Mouse (Mus musculus) adrenal gland, postnatal 4 days (tissue): Measurements from ENCODE around the gene Soga1. TPM values are rescaled to one million over a fixed set of nuclear protein-coding genes. Genes with fewer than 3 reads are reported as not detected.

Experiments used
- DNase-seq, 2 experiments: peaks; one replicate each; pipeline ENCODE4 v3.0.0; 2021 to 2022; ENCODE audit warnings: low spot score in 2 of 2, mixed read lengths in 2 of 2
- total RNA-seq, 2 experiments: library from RNA; stranded (reverse); gene quantifications; 2 replicates each; pipeline ENCODE4 v1.2.3; 2021

Gene Soga1
- total RNA-seq, 2 experiments from 2014 or later, result 46.3 to 47.0 TPM

GRCm38 (mm10) chr2:157064136-157064535 is 14.9 kb downstream of the Soga1 start:
- no peak for DNase-seq

DNA sequence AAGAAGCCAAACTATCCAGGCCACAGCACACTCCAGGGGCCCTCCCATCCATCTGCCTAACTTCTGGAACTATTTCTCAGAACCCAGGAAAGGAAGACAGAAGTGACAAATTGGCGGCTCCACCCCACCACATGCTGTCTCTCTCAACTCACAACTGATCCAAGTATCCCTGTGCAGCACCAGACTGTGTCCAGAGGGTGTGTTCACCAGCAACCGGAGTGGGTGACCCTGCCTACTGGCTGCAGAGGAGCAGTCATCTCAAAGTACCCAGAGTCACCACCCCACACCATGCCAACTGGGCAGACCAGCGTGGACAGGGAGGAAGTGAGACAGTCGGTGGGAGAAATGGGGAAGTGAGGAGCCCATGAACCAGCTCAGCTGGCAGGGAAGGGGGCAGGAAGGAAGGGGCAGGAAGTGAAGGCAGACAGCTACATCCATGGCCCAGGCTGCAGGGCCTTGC is 15.8 kb downstream of the Soga1 start:
- no peak for DNase-seq

GRCm38 (mm10) chr2:157060557-157061305 is 18.3 kb downstream of the Soga1 start:
- DNase-seq, result no peak

DNA sequence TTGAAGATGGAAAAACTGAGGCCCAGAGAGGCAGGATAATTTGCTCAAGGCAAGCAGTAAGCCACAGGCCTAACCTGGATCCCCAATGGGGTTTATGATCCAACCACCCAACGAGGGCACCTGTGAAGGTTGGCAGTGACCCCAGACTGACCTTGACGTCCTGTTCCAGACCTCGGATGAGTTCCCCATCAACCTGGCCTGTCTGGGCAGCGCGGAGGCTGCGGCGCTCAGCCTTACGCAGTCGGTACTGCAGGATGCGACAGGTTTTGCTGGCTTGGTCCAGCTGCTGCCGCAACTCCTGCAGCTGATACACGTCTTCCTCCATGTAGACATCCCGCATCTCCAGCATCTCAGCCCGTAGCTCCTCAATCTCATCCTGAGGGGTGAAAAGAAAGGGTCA is 19.0 kb downstream of the Soga1 start:
- DNase-seq, result no peak

DNA sequence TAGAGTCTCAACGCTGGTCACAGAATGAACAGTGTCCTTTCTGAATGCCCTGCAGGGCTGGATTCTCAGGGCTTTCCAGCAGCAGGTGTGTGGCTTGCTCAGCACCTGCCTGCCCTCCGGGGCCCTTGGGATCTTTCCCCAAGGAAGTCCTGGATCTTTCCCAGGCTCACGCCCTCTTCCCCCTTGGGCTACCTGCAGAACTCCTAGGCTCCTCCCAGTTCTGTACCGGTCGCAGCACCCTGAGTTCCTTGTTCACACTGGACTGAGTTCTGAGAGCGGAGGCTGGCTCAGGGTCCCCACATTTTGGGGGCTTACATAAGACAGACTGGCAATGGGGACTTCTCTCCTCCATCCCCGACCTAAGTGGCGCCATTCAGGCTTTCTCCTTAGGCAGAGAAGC is 19.9 kb downstream of the Soga1 start:
- no peak for DNase-seq

GRCm38 (mm10) chr2:157058342-157058998 is 20.6 kb downstream of the Soga1 start:
- DNase-seq, result no peak

DNA sequence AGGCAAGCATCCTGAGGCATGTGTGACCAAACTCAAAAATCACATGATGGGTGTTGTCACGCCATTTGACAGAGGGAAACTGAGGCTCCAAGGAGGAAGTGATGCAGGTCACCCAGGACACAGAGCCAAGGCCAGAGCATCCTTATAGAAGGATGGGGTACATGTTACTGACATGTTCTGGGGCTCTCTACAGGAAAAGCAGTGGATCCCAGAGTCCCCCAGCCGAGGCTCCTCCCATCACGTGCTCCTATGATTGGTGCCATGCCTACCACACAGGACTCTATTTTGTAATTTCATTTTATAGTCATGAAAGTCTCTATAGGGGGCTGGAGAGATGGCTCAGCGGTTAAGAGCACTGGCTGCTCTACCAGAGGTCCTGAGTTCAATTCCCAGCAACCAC is 21.3 kb downstream of the Soga1 start:
- DNase-seq, result no peak

GRCm38 (mm10) chr2:157057186-157057585 is 21.9 kb downstream of the Soga1 start:
- DNase-seq, result no peak

- DNase-seq, result no peak
Measured at GRCm38 (mm10) chr2:157055721-157056120, 23.3 kb downstream of the Soga1 start.

GRCm38 (mm10) chr2:157054816-157055215 is 24.2 kb downstream of the Soga1 start:
- no peak for DNase-seq

DNA sequence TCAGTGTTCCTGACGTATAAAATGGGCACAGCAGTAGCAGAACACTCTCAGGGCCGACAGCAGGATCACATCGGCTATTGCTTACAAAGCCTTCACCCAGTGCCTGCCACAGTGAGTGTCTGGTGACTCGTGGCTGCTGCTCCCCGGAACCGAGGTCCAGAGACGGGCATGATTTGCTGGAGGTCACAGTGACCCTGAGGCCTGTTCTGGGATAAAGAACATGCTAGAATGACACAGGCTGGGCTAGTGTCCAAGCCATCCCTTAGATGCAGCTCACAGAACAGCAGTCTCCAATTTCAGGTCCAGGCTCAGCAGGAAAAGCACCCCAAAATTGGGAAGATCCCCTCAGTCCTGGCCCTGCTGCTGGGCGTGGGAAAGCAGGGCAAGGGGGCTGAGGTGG is 24.8 kb downstream of the Soga1 start:
- no peak for DNase-seq

DNA sequence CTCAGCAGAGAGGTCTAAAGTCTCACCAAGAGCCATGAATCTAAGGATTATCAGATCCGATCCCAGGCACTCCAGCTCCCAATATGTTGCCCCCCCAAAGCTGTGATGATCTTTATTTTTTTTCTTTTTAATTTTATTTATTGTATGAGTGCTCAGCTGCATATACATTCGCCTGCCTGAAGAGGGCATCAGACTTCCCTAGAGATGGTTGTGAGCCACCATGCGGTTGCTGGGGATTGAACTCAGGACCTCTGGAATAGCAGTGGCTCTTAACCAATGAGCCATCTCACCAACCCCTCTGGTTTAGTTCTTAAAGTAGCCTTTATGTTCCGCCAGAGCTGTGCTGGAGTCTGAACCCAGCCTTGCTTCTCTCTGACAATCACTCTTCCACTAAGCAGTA is 25.3 kb downstream of the Soga1 start:
- DNase-seq, result no peak

GRCm38 (mm10) chr2:157053124-157053523 is 25.9 kb downstream of the Soga1 start:
- no peak for DNase-seq

DNA sequence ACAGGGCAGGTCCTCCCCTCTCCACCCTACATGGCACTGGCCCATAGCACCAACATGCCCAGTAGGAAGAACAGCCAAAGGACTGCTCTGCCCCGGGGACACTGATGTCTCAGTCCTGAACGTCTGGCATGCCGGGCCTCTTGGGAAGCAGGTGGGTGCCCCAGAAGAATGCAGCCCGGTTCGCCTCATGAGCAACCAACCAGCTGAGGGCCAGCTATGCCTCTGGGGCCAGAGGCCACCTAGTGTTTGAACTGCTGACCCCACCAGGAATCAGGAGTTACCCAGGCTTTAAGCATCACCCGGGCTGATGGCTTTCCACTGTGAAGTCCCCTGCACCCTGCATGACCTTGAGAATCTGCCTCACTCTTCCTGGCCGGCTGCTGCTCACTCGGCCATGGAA is 26.6 kb downstream of the Soga1 start:
- no peak for DNase-seq

DNA sequence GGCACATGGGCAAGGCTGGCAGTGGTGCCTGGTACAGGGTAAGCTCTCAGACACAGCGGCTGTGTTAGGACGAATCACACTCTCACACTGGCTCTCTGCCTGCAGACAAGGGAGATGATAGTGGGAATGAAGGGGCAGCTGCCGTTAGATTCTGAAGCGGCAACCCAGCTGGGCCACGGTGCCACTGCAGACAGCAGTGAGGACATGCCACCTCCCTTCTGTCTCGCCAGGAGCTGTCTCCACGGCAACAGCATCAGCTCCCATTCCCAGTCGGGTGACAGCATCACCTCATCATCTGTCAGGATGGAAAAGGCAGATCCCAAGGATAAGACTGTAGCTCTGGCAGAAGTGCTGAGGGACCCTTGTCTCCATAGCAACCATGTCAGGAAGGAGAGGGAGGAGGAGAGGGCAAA is 29.2 kb downstream of the Soga1 start:
- DNase-seq, result no peak

DNA sequence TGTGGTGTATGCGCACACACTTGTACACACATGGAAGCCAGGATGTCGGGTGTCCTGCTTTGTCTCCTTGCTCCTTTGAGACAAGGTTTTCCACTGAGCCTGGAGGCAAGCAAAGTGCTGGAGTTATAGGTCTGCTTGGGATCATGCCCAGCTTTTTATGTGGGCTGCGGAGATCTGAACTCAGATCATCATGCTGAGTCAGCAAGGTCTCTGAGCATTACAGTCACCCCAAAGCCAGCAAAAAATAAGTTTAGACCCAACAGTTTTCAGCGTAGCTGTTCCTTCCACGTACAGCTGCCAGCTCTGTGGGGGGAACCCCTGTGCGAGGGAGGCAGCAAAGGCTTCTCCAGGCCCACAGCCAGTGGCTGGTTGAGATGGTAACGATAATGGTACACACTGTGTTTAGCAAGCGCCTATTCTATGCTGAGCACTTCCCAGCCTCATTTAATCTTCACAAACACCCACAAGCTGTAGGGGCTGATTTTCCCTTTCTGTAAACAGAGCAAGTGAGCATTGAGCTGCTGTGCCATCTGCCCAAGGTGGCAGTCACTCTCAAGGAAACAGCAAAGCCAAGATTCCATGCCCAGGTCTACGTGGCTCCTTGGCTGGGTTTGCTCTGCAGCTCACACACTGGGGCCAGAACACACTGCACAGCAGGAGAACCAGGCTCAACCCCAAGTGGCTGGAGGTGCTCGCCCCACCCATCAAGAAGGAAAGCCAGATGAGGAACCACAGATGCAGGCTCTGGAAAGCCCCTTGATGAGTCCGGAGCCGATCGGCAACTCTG is 30.5 kb downstream of the Soga1 start:
- DNase-seq, result no peak

DNA sequence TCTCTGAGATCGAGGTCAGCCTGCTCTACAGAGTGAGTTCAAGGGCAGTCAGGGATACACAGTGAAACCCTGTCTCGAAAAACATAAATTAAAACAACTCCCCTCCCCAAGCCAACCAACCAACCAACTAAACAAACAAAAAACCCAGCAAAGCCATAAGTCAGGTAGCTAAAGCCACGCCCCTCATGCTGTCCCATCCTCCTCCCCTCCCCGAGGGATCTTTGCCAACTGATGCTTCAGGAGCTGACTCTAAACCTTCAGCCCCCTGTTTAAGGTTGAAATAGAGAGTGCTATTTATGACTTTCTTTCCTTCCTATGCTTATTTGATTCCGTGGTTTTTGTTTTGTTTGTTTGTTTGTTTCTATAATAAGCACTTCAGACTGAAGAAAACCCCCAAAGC is 32.1 kb downstream of the Soga1 start:
- DNase-seq, result no peak

GRCm38 (mm10) chr2:157045932-157046331 is 33.1 kb downstream of the Soga1 start:
- no peak for DNase-seq

GRCm38 (mm10) chr2:157043987-157044386 is 35.1 kb downstream of the Soga1 start:
- no peak for DNase-seq

- no peak for DNase-seq
Measured at GRCm38 (mm10) chr2:157043556-157043955, 35.5 kb downstream of the Soga1 start.

DNA sequence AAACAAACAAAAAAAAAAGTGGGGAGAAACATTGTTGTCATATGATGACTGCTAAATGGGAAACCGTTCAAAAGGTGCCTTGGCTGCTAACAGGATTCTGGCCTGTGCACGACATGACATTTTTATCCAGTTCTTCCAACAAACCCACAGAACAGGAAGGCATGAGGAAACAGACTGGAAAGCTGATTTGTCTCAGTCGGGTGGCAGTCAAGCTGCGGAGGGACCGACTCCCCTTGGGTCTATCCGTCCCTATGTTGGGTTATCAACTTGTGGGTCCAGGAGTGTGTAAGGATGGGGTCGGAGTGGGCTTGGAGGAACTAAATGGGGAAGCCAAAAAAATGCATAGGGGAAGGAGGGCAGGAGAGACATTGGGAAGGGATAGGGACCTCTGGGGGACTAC is 37.6 kb downstream of the Soga1 start:
- DNase-seq, result no peak

- no peak for DNase-seq
Measured at GRCm38 (mm10) chr2:157040649-157041046, 38.4 kb downstream of the Soga1 start.
